Mouse (Mus musculus) inflammation-experienced regulatory T-cells (primary cell): ENCODE measurements around the gene Pdk1. TPM values are rescaled to one million over a fixed set of nuclear protein-coding genes. Genes with fewer than 3 reads are reported as not detected.

Experiments used
- polyA plus RNA-seq, 2 experiments: library from polyadenylated mRNA; unstranded; fragments of 100-300 nt; shearing (Covaris generic); gene quantifications; one replicate each; pipeline ENCODE4 v1.2.1; 2017

Gene Pdk1
- polyA plus RNA-seq, result 100 to 1,000 TPM in 1 of 2 experiments, 10 to 100 TPM in 1; 88.5 to 119 TPM

DNA sequence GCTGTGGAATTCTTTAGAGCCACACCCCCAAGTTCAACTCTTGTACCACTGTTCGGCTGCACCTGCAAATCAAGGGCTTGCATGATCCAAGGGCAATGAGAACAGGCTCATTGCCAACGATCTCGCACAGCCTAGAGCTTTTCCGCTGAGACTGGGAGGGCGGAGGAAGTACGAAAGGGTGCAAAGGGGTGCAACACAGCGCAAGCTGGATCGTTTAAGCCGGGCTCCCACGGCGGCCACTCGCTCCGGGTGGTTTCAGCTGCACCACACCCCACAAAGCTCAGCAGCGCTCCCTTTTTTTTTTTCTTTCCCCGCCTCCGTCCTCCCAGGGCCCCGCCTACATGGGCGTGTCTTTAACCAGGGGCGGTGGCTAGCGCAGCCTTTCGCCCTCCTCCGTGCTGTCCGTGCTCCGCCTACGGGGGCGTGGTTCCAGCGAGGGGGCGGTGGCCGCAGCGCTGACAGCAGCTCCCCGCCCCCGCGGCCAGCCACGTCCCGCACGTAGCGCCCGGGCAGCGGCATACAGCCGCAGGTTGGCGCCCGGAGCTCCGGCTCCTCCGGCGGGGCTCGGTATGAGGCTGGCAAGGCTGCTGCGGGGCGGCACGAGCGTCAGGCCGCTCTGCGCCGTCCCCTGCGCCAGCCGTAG lies at the start of gene Pdk1:
Gene Pdk1, plus strand, starts transcription at position 424 of the 643 bp plus-strand sequence.

Other genes starting within 250 kb of the Pdk1 start
- 100 to 1,000 TPM; 109 to 119 TPM for gene Itga6, start 127.6 kb upstream of the Pdk1 start, polyA plus RNA-seq
- gene Rapgef4, start 108.0 kb downstream of the Pdk1 start, polyA plus RNA-seq, result 10 to 100 TPM in 1 of 2 experiments, 1 to 10 TPM in 1; 6.9 to 19.5 TPM